Mouse (Mus musculus) forelimb bud, embryonic 11.5 days (tissue): ENCODE measurements at regions not wholly inside any gene's neighbourhood (a gene's known extent, or its start where the extent isn't known, plus 50 kb on each side); places are given as distances from the start of the nearest gene placed in this dataset.
A peak's percentile ranks its signal among the peaks of the same experiment; 100 is the strongest.
"Not testable (repeated sequence)": the region's sequence is repeated elsewhere in the genome, so short reads cannot be mapped to it uniquely, and the experiment has no call there.

Experiments used
- DNase-seq: peaks from one replicate; pipeline ENCODE4 v3.0.0-alpha.2; 2012; ENCODE audit warnings: low read depth, low spot score

- no peak for DNase-seq
Measured at GRCm38 (mm10) chr5:17176771-17177170, 196.2 kb upstream of the Speer4f2 start.

- DNase-seq: no peak
Measured at GRCm38 (mm10) chr5:17208554-17209283, 164.3 kb upstream of the Speer4f2 start.

DNA sequence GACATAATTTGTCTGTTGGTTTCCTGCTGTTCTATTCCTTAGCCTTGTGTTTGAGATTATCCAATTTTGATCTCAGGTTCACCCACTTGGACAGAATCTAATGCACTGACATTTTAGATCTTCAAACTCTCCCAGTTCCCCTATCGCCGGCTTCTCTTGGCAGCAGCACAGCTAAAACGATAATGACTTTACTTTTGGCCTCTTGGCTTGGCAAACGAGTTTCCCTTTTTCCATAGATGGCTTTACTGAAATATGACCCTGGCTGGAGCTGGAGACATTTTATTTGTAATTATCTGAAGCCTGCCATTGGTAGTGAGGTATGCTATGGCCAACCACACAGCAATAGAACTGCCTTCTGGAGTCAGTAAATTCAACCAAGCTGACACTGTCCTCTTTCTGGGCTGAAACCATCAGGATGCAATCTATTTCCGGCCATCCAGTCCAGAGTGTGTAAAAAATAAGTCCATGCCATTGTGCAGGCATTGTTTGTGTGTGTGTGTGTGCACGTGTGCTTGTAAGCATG, 162.2 kb upstream of the Speer4f2 start:
- DNase-seq: peak; percentile 7

- not testable (repeated sequence) for DNase-seq
Measured at GRCm38 (mm10) chr5:17223542-17223941, 149.4 kb upstream of the Speer4f2 start.

DNA sequence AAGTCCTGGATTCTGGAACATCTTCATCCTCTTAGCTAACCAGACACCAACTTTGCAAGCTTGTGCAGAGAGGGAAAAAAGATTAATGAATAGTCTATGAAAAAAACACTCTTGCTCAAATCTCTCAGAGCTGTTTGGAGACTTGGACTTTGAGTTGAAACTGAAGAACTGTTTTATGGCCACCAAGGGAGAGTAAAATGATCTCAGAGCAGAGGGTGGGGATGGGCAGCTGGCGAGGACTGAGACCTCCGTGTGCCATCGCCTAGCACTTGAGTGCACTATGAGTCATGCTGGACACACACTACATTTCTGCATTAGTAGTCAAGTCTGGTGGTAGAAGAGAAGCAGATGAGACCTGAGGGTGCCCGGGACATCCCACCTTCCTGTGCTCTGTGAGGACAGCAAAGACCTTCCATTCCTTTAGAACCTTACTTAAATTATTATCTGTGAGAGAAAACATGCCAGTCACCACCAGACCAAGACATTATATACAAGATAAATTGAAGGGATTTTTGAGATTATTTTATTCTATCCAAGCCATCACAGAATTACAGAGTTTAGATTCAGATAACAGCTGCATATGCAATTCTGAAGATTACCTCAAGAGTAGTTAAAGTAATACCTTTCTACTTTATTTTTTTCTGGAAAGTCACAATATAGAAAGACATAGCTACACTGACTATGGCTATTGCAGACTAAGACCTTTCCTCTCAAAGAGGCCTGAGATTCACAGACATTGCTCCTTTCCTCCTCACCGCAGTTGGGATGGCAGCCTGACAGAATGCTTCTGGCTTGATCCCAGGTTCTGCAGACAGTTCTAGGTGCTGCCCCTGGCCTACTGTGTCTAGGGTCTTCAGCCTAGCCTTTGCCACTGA, 125.0 kb upstream of the Speer4f2 start:
- DNase-seq: no peak

DNA sequence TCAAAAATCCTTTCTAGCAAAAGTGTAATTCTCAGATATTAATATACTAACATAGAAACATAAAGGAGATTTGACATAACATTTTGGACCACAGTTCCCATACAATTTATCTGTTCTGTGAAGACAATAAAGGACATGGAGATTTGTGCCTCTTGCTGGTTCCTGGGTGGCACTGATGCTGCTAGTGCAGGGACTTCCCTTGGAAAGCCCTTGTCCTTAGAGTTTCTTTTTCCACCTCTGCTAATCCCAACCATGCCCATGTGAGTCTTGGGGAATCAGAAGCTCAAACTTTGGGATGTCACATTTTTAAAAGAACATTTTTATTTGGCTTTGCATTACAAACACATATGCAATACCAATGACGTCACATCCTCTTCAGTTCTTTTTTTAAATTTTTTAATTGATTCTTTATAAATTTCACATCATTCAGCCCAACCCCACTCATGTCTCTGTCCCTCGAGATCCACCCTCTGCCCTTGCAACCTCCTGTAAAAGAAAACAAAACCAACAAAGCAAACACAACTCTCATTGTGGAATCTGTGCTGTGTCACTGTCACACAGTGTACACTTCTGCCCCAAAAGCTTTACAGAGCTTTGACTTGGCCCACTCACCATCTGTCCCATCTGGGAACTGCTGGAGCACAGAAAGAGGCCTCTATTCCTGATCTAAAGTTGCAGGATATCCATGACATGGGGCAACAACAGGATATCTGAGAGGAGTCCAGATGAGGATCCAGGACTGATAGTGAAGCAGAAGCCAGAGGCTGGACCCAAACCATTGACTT, 112.2 kb upstream of the Speer4f2 start:
- DNase-seq: no peak

GRCm38 (mm10) chr5:17262126-17262525, 110.9 kb upstream of the Speer4f2 start:
- no peak for DNase-seq

GRCm38 (mm10) chr5:17271153-17271552, 101.8 kb upstream of the Speer4f2 start:
- no peak for DNase-seq

DNA sequence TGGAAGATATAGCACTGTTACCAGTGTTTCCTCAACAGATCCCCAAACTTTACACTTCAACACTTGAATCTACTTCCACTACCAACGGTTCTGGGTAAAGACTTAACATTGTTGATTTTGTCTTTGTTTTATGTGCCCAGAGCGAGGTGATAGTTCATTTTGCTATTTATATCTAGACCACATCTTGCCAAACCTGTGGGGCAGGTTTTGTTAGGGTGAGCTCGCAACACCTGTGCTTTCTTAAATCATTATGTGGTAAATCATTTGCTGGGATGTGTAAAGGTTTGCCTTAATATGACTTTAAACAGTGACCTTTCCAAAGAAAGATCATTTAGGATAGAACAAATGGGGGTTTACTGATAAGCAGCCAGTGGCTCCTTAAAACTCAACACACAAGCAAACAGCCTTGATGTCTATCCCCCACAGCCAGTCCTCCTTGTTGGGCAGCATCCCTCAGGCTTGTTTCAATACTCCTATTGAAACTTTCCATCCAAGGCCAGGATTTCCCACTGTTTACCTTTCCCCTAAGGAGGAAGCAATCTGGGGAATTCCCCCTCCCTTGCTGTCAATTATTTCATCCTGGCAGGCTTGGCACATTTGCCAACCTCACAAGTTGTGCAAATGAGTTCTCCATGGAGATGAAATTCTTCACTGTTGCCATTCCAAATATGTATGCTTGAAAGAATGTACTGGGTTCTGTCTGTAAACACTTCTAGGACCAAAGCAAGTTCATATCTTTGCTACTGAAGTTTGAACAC, 101.1 kb upstream of the Speer4f2 start:
- DNase-seq: peak; percentile 16

- DNase-seq: no peak
Measured at GRCm38 (mm10) chr5:17275346-17275745, 97.6 kb upstream of the Speer4f2 start.

DNA sequence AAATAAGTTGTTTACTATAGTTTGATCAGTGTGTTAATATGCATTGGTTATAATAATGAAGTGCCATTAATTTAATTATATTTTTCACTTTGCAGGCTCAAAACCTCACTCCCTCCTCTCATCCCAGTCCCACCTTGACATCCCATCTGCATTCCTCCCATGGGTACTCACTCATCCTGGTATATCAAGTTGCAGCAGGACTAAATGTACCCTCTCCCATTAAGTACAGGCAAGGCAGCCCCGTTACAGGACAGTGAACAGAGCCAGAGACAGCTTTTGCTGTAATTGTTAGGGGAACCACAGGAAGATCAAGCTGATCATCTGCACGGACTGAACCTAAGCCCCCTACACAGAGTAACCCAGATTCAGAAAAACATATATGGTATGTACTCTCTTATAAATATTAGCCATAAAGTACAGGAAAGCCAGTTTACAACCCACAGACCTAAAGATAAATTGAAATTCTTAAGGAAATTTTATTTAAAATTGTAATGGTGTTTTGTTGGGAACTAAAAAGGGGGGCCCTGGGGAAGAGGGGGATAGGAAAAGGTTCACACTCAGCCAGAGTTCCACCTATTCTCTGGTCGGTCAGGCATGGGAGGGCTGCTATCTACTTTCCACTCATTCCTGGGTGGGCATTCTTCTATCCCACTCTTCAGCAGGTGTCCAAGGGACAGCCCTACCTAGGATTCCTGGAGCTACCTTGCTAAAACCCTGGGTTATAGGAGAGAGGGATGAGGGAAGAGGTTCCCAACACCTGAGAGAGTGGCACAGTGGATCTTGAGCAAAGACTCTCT, 96.0 kb upstream of the Speer4f2 start:
- no peak for DNase-seq

GRCm38 (mm10) chr5:17280203-17280602, 92.8 kb upstream of the Speer4f2 start:
- DNase-seq: no peak

GRCm38 (mm10) chr5:17280951-17281350, 92.0 kb upstream of the Speer4f2 start:
- DNase-seq: no peak

DNA sequence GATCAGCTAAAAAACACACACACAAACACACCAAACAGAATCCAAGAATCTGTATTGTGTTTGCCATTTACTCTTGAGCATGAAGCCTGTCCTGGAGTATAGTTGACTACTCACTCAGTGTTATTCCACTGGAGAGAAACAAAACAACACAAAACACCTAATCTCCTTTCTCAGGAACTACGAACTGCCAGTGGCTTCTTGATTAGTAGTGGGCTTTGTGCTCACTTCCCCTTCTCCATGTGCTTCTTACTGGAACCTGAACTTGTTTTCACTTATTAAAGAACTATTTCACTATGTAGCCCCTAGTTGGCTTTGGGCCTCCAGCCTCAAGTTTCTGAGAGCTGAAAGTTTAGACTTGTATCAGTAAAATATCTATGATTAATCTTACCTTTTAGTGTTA, 84.0 kb upstream of the Speer4f2 start:
- DNase-seq: no peak

- no peak for DNase-seq
Measured at GRCm38 (mm10) chr5:17292559-17292958, 80.4 kb upstream of the Speer4f2 start.

DNA sequence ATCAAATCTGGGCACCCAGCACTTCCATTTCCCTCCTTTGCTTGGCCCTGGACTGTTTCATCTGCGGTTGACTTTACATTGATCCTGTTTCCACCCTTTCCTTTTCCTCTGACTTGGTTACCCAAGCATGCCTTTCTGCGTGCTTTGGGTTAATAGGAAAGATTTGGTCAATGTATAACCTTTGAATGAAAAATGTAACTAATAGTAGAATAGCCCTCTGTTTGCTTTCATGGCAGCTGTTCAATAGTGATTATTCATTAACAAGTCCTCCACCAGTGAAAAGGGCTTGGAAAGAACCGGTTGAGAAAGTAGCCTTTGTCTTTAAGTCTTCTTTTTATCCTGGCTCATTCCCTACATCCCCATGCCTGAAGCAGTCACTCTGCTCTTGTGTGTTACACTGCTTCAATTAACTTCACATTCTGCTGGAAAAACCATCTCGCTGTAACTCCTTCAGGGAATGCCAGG, 76.4 kb upstream of the Speer4f2 start:
- no peak for DNase-seq

GRCm38 (mm10) chr5:17299846-17300245, 73.1 kb upstream of the Speer4f2 start:
- DNase-seq: no peak

DNA sequence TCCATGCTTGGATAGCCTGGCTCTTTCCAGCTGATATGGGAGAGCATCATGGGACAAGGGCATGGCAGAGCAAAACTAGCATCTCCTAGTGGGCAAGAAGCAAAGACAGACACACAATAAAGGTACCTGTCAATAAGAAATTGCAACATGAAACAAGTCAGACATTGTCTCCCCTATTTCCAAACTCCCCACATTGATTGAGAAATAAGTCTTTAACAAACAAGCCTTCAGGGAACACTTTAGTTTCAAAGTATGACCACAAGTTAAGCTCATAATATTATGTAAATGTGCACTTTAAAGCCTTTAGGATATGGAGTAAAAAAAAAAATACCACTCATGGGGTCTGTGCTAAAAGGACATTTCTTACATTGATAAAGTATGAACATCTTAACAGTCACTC, 51.5 kb upstream of the Speer4f2 start:
- DNase-seq: no peak
